Mouse (Mus musculus) hindbrain, embryonic 13.5 days (tissue): Measurements from ENCODE around the gene Agap2. TPM values are rescaled to one million over a fixed set of nuclear protein-coding genes. Genes with fewer than 3 reads are reported as not detected.

Source experiments
- ATAC-seq: fragments of 200-750 bp; cut with Nextera tagmentation; 2 replicates; pipeline ENCODE4 v1.8.0; 2017; ENCODE audit warnings: moderate TSS enrichment; ENCODE audit not compliant: low FRiP score
- H3K27ac ChIP-seq: fragments of 300-500 bp; sonication (generic); 2 replicates; pipeline ENCODE4 v1.5.1; 2015; ENCODE audit warnings: inconsistent platforms, mild to moderate bottlenecking, moderate library complexity
- H3K27me3 ChIP-seq: fragments of 300-500 bp; sonication (generic); 2 replicates; pipeline ENCODE4 v1.6.1; 2015; ENCODE audit warnings: mild to moderate bottlenecking, inconsistent platforms
- H3K36me3 ChIP-seq: fragments of 300-500 bp; sonication (generic); 2 replicates; pipeline ENCODE4 v1.6.1; 2015; ENCODE audit warnings: mild to moderate bottlenecking, inconsistent platforms
- H3K4me1 ChIP-seq: fragments of 300-500 bp; sonication (generic); replicated peaks from 2 replicates; pipeline ENCODE4 v1.6.1; 2015; ENCODE audit warnings: inconsistent platforms
- H3K4me2 ChIP-seq: fragments of 300-500 bp; sonication (generic); 2 replicates; pipeline ENCODE4 v1.6.1; 2015; ENCODE audit warnings: inconsistent platforms, mild to moderate bottlenecking, moderate library complexity
- H3K4me3 ChIP-seq: fragments of 300-500 bp; sonication (generic); 2 replicates; pipeline ENCODE4 v1.5.1; 2015; ENCODE audit warnings: mild to moderate bottlenecking, inconsistent platforms
- H3K9ac ChIP-seq: fragments of 300-500 bp; sonication (generic); 2 replicates; pipeline ENCODE4 v1.6.1; 2015; ENCODE audit warnings: mild to moderate bottlenecking, inconsistent platforms
- H3K9me3 ChIP-seq: fragments of 300-500 bp; sonication (generic); 2 replicates; pipeline ENCODE4 v1.6.1; 2016; ENCODE audit warnings: inconsistent platforms
- WGBS: fragments of 180-500 bp; shearing (Covaris S2); methylation state at CpG from one replicate; pipeline ENCODE4 v1.1.7; 2015; 5-methylcytosine and 5-hydroxymethylcytosine counted together
- polyA plus RNA-seq: library from polyadenylated mRNA; unstranded; fragments of >200 nt; fragmentation: Nextera tagmentation; extraction: Ambion mirVana; gene quantifications from 2 replicates; pipeline ENCODE4 v1.2.1, GENCODE M21; 2015

Agap2 gene
- 3.0 and 3.1 TPM in 2 replicates for polyA plus RNA-seq

DNA sequence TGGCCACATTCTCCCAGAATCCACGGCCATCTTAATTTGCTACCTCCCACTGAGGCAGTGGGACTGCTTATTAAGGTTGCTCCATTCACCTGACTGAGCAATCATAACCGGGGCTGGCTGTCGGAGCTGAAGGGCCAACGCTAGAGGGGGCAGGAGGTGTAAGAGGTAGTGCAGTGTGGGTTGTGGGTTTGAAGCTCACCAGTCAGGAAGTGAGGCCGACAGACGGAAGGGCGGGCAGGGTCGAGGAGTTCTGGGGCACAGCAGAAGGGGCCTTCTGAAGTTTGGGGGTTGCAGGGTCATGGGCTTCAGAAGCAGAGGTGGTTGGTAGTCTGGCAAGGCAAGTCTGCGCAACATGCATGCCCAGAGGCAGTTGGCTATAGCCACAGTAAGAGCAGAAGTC lies at the start of gene Agap2:
Agap2 (plus strand) TSS at position 205 of the 400 bp plus-strand sequence.
- WGBS, result 74% methylated on average over 9 of the region's 9 CpGs
- no peak within 1 kb of the TSS for H3K4me2 ChIP-seq
- peaks cover 26% of the 10 kb centered on the region for H3K27me3 ChIP-seq
- no peaks in the 10 kb centered on the region for H3K9me3 ChIP-seq
- no peak for ATAC-seq
- H3K4me1 ChIP-seq, result peaks cover 33% of the 10 kb centered on the region
- H3K4me3 ChIP-seq, result no peak within 1 kb of the TSS
- no peak within 1 kb of the TSS; the same call in 1 of the 2 replicates for H3K27ac ChIP-seq
- no peaks in the 10 kb centered on the region for H3K36me3 ChIP-seq
- peak within 1 kb of the TSS; percentile 53; the same call in 1 of the 2 replicates for H3K9ac ChIP-seq

GRCm38 (mm10) chr10:127030336-127031296 lies 44.5 kb upstream of the Agap2 start, which contains the start of gene Tsfm:
TSS of gene Tsfm (minus strand) at chr10:127030840.
- no peaks in the 10 kb centered on the region for H3K9me3 ChIP-seq
- H3K4me2 ChIP-seq, result peak within 1 kb of the TSS; percentile 84
- peak within 1 kb of the TSS; percentile 86 for H3K9ac ChIP-seq
- no peaks in the 10 kb centered on the region for H3K27me3 ChIP-seq
- 6% methylated on average over 56 of the region's 56 CpGs for WGBS
- peak within 1 kb of the TSS; percentile 87 for H3K27ac ChIP-seq
- H3K4me3 ChIP-seq, result peak within 1 kb of the TSS; percentile 71
- H3K36me3 ChIP-seq, result peaks cover 32% of the 10 kb centered on the region
- ATAC-seq, result peak; percentile 88
- H3K4me1 ChIP-seq, result peaks cover 12% of the 10 kb centered on the region

DNA sequence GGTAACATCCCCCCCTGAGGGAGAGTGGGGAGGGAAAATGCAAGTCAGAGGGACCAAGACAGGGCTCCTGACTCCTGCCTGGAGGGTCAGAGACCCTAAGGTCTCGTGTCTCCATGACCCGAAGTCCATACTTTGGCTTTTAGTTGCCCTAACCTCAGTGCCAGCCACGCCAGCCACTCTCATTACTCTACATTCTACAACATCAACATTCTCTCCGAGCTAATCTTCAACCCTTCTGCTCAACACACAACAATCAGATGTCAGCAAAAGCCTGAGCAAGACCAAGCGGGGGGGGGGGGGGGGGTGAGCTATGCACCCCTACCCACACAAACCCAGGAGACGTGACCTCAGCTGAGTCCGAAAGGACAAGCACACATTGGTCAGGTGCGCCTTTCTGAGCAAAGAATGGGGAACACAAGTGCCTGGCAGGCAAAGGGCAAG lies 41.8 kb upstream of the Agap2 start:
- H3K4me1 ChIP-seq, result peaks cover 12% of the 10 kb centered on the region
- 85% methylated on average over 8 of the region's 8 CpGs for WGBS
- ATAC-seq, result no peak
- no peak overlapping the region for H3K27ac ChIP-seq
- H3K27me3 ChIP-seq, result 0 out of 2 replicates have a peak, but pooled peaks cover 6% of the 10 kb centered on the region
- H3K9ac ChIP-seq, result no peak overlapping the region
- no peaks in the 10 kb centered on the region for H3K9me3 ChIP-seq
- peaks cover 5% of the 10 kb centered on the region for H3K36me3 ChIP-seq
- no peak overlapping the region for H3K4me3 ChIP-seq
- H3K4me2 ChIP-seq, result no peak overlapping the region

GRCm38 (mm10) chr10:127036273-127036672 lies 38.8 kb upstream of the Agap2 start:
- no peak overlapping the region for H3K9ac ChIP-seq
- 89% methylated on average over 12 of the region's 12 CpGs for WGBS
- peaks cover 29% of the 10 kb centered on the region for H3K27me3 ChIP-seq
- no peaks in the 10 kb centered on the region for H3K9me3 ChIP-seq
- peaks cover 10% of the 10 kb centered on the region for H3K4me1 ChIP-seq
- no peaks in the 10 kb centered on the region for H3K36me3 ChIP-seq
- ATAC-seq, result no peak
- no peak overlapping the region for H3K27ac ChIP-seq
- H3K4me2 ChIP-seq, result no peak overlapping the region
- H3K4me3 ChIP-seq, result no peak overlapping the region

DNA sequence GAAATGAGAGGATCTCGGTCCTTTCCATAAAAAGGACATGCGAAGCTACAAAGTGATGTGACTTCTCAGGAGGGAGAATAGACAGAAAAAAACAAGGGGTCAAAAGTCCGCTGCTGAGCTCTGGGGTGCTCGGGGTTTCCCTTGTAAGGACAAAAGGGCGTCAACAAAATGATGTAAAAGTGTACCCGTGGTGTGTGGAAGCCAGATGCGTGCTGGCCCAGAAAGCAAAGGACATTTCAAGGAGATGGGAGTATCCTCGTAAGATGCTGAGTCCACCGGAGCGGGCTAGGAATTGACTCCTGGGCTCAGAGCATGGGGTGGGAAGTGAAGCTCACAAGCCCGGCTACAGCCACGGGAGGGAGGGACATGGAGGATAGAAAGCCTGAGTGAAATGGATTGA lies 37.4 kb upstream of the Agap2 start:
- Histone ChIP-seq H3K4me1 (peaks cover 16% of the 10 kb centered on the region), H3K27ac (no peak overlapping the region), H3K4me2 (no peak overlapping the region), H3K27me3 (peaks cover 29% of the 10 kb centered on the region), H3K36me3 (no peaks in the 10 kb centered on the region), H3K4me3 (no peak overlapping the region), H3K9ac (no peak overlapping the region), H3K9me3 (no peaks in the 10 kb centered on the region)
- ATAC-seq, result no peak
- 61% methylated on average over 12 of the region's 12 CpGs for WGBS

DNA sequence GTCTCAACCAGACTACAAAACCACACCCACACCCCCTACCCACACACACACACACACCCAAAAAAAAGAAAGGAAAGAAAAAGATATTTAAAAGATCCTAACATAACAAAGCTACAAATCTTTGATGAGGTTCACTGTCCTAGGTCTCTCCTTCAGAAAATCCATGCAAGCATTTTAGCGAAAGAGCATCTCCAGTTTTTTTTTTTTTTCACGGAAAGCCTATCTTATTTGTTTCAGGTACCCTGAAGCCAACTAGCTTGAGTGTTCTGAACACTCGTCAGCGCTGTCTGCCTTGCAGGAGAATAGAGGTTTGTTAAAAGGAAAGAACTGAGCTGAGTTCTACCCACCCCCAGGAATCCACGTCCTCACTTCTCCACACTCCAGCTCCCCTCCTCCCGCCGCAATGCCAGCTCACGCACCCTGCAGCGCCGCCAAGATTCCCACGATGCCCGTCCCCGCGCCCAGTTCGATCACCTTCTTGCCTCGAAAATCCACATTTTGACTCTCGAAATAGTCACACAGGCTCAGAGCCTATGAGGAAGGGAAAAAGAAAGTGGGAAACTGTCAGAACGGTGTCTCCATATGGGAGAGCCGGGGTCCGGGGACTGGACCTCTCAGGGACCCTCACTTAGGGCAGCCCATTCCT lies 34.4 kb upstream of the Agap2 start:
- Histone ChIP-seq H3K4me3 (peak overlapping the region; percentile 82), H3K27me3 (peaks cover 29% of the 10 kb centered on the region), H3K4me2 (peak overlapping the region; percentile 98), H3K9me3 (no peaks in the 10 kb centered on the region), H3K27ac (no peak overlapping the region), H3K4me1 (peaks cover 22% of the 10 kb centered on the region), H3K9ac (peak overlapping the region; percentile 81), H3K36me3 (peaks cover 9% of the 10 kb centered on the region)
- peak; percentile 1; the same call in 1 of the 2 replicates for ATAC-seq
- WGBS, result 1% methylated on average over 20 of the region's 20 CpGs

GRCm38 (mm10) chr10:127041274-127041766 lies 33.8 kb upstream of the Agap2 start, which contains the start of the genes Mettl1 and Eef1akmt3:
TSS of gene Mettl1 (plus strand) at chr10:127041414.
TSS of gene Eef1akmt3 (minus strand) at chr10:127041513.
- H3K36me3 ChIP-seq, result peaks cover 9% of the 10 kb centered on the region
- peak within 1 kb of the TSS; percentile 82 for H3K4me3 ChIP-seq
- H3K9ac ChIP-seq, result peak within 1 kb of the TSS; percentile 81
- under 1% methylated on average over 28 of the region's 28 CpGs for WGBS
- 0 out of 2 replicates have a peak within 1 kb of the TSS, but pooled peaks have one; percentile 37 for H3K27ac ChIP-seq
- H3K27me3 ChIP-seq, result peaks cover 25% of the 10 kb centered on the region
- H3K4me1 ChIP-seq, result peaks cover 22% of the 10 kb centered on the region
- ATAC-seq, result peak; percentile 86
- no peaks in the 10 kb centered on the region for H3K9me3 ChIP-seq
- H3K4me2 ChIP-seq, result peak within 1 kb of the TSS; percentile 98

- Histone ChIP-seq H3K27me3 (peaks cover 29% of the 10 kb centered on the region), H3K36me3 (peaks cover 9% of the 10 kb centered on the region), H3K4me1 (peaks cover 22% of the 10 kb centered on the region), H3K9ac (peak overlapping the region; percentile 81), H3K27ac (0 out of 2 replicates have a peak overlapping the region, but pooled peaks have one; percentile 37), H3K4me3 (peak overlapping the region; percentile 82), H3K9me3 (no peaks in the 10 kb centered on the region), H3K4me2 (peak overlapping the region; percentile 98)
- under 1% methylated on average over 44 of the region's 44 CpGs for WGBS
- ATAC-seq, result peak; percentile 86
These were observed 33.2 kb upstream of the Agap2 start for GRCm38 (mm10) chr10:127041774-127042338.

DNA sequence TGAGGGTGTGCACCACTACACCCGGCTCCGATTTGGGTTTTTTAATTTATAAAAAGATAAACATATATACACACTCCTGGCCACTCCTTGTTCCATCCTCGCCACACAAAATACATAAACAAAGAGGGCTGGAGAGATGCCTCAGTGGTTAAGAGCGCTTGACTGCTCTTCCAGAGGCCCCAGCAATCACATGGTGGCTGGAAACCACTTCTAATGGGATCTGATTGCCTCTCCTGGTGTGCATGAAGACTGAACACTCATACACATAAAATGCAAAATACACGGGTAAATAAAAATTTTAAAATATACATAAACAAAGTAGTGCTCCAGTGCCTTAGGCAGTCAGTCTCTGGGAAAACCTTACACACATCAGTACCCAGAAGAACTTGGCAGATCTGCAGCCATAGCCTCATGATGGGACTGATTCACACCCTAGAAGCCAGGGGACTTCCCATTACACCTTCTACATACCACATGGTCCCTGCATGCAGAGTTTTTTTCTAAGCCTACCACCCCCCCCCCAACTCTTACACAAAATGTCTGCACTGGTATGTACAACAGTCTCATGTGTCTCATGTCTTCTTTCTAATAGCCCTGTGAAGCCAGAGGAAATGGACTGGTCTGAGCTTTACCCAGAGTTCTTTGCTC lies 32.5 kb upstream of the Agap2 start:
- H3K36me3 ChIP-seq, result peaks cover 9% of the 10 kb centered on the region
- H3K4me1 ChIP-seq, result peaks cover 22% of the 10 kb centered on the region
- no peaks in the 10 kb centered on the region for H3K9me3 ChIP-seq
- WGBS, result 21% methylated on average over 5 of the region's 5 CpGs
- H3K27ac ChIP-seq, result no peak overlapping the region
- peaks cover 36% of the 10 kb centered on the region for H3K27me3 ChIP-seq
- ATAC-seq, result no peak
- H3K9ac ChIP-seq, result peak overlapping the region; percentile 81
- peak overlapping the region; percentile 82 for H3K4me3 ChIP-seq
- peak overlapping the region; percentile 98 for H3K4me2 ChIP-seq

DNA sequence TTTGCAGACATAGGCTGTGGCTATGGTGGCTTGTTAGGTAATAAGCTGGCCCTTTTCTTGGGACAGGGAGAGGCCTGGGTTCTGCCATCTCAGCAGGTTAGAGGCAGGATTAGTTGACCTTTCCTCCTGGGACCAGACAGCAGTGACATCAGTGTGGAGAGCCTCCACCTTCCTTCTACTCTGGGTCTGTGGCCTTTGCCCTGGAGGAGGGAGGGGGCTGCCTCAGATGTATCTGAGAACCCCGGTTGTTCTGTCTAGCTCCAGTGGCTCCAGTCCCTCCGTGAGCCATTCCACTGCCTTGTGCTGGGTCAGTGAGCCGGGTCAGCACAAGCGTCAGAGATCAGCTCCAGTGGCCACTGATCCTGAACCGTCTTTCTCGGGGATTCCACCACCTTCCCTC lies 31.9 kb upstream of the Agap2 start:
- Histone ChIP-seq H3K36me3 (peaks cover 9% of the 10 kb centered on the region), H3K4me2 (no peak overlapping the region), H3K9me3 (no peaks in the 10 kb centered on the region), H3K4me3 (no peak overlapping the region), H3K4me1 (peaks cover 22% of the 10 kb centered on the region), H3K27me3 (peaks cover 42% of the 10 kb centered on the region), H3K9ac (no peak overlapping the region), H3K27ac (no peak overlapping the region)
- no peak for ATAC-seq
- WGBS, result 86% methylated on average over 6 of the region's 6 CpGs

DNA sequence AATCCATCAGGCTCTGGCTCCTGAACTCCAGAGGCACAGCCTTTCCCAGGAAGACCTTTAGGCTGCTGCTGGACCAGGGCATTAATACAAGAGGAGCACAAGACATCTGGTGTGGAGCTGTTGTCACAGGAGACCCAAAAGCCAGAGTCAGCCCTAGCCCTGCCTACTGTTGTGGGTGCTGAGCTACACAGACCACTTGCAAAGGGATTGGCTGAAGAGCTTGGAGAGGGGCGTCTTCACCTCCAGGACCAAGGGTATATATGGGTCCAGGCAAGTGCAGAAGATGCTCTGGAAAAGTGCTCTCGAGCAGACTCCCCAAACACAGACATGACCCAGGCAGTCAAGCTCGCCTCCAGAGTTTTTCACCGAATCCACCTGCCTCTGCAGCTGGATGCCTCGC lies 27.1 kb upstream of the Agap2 start, which contains the start of gene Cyp27b1:
Cyp27b1 (plus strand) TSS at position 297 of the 400 bp plus-strand sequence.
- Histone ChIP-seq H3K27ac (no peak within 1 kb of the TSS), H3K4me1 (peaks cover 17% of the 10 kb centered on the region), H3K4me3 (peak within 1 kb of the TSS; percentile 5; the same call in 1 of the 2 replicates), H3K9me3 (no peaks in the 10 kb centered on the region), H3K36me3 (peaks cover 11% of the 10 kb centered on the region), H3K4me2 (no peak within 1 kb of the TSS), H3K27me3 (peaks cover 64% of the 10 kb centered on the region), H3K9ac (no peak within 1 kb of the TSS)
- WGBS, result 27% methylated on average over 5 of the region's 5 CpGs
- no peak for ATAC-seq
